Mouse (Mus musculus): ENCODE measurements at regions not wholly inside any gene's neighbourhood (a gene's known extent, or its start where the extent isn't known, plus 50 kb on each side); places are given as distances from the start of the nearest gene placed in this dataset.
A peak's percentile ranks its signal among the peaks of the same experiment; 100 is the strongest.

DNA sequence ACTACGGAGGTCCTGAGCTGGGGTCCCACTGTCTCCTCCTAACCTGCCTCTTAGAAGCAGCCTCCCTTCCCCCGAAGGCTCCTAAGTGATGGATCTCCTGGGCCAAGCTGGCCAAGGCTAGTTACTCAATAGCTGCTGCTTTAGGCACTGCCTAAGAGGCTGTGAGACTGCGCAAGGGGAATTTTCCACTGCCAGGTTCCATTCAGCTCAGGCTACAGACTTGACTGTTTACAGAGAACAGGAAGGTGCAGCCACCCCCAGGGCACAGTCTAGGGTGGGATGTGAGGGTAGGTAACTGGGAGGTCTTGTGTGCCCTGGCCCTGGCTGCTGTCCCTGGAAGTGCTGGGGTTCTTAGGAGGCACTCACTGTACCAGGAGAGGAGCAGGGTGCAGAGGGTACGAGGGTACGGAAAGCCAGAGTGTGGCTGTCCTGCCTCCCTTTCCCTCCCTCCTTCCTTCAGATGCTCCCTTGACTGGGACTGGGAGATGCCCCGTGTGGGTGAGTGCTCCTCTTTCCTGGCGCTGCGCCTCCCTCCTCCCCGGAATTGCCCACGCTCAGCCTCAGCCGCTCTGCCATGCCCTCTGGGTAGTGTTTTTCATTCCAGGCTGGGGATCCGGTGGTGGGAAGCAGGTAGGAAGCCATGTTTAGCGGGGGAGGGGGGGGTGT, 616.4 kb upstream of the Adam5 start:
- no peak for DNase-seq (ENCODE audit: low read depth, low spot score)
- CTCF ChIA-PET, result interaction anchor here (0.8 kb wide), 1 partner anchor 21 kb away, joined by 3 read pairs; no protein-coding TSS in a partner anchor
- ATAC-seq, result peak; percentile 20
- H3K27me3 ChIP-seq, result no peaks in the 10 kb centered on the region
- TF ChIP-seq CTCF (IDR thresholded peaks at IDR 0.05), result no peak
- POLR2A ChIA-PET, result interaction anchor here (0.6 kb wide), 2 partner anchors 9 to 128 kb away, joined by 3 to 4 read pairs; no protein-coding TSS in a partner anchor
- in situ Hi-C loops (cut with MboI; ENCODE audit: low pct_unique_long_range_greater_than_20kb), result no loop called here

- no peak for ATAC-seq
- POLR2A ChIA-PET, result no interaction called here
- no peaks in the 10 kb centered on the region for H3K27me3 ChIP-seq
- TF ChIP-seq CTCF (IDR thresholded peaks at IDR 0.05), result no peak
- no peak for DNase-seq (ENCODE audit: low read depth, low spot score)
- CTCF ChIA-PET, result no interaction called here
- in situ Hi-C loops (cut with MboI; ENCODE audit: low pct_unique_long_range_greater_than_20kb), result no loop called here
Measured at GRCm38 (mm10) chr8:25439971-25440370, 615.8 kb upstream of the Adam5 start.

- in situ Hi-C loops (cut with MboI; ENCODE audit: low pct_unique_long_range_greater_than_20kb), result no loop called here
- DNase-seq (ENCODE audit: low read depth, low spot score) (no peak), ATAC-seq (peak; percentile 15)
- POLR2A ChIA-PET, result no interaction called here
- H3K27me3 ChIP-seq, result no peaks in the 10 kb centered on the region
- CTCF ChIA-PET, result interaction anchor here (1.0 kb wide), 1 partner anchor 56 kb away, joined by 3 read pairs; no protein-coding TSS in a partner anchor
- no peak for TF ChIP-seq CTCF (IDR thresholded peaks at IDR 0.05)
Measured at GRCm38 (mm10) chr8:25438021-25438620, 614.0 kb upstream of the Adam5 start.

DNA sequence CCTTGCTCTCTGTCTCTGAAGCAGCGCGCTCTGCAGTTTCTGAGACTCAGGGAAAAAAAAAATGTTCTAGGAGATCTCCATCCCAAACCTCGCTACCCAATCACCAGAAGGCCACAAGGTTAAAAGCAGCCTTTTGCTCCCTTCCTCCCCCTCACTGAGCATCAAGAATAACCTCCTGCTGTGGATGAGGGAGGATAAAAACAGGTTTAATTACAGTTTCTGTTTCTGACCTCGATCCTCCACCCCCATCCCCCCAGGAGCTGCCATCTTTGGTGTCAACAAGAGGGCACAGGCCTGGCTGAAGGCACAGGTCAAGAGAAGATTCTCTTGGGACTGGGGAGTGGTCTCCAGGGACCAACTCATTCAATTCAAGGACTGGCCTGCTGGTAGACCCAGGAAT, 613.0 kb upstream of the Adam5 start:
- no peak for DNase-seq (ENCODE audit: low read depth, low spot score)
- no peaks in the 10 kb centered on the region for H3K27me3 ChIP-seq
- in situ Hi-C loops (cut with MboI; ENCODE audit: low pct_unique_long_range_greater_than_20kb), result no loop called here
- ChIA-PET POLR2A (no interaction called here), CTCF (no interaction called here)
- TF ChIP-seq CTCF (IDR thresholded peaks at IDR 0.05), result no peak
- ATAC-seq, result no peak

GRCm38 (mm10) chr8:25430552-25430951, 606.4 kb upstream of the Adam5 start:
- ATAC-seq (no peak), DNase-seq (ENCODE audit: low read depth, low spot score) (no peak)
- no peak for TF ChIP-seq CTCF (IDR thresholded peaks at IDR 0.05)
- ChIA-PET CTCF (no interaction called here), POLR2A (no interaction called here)
- no peaks in the 10 kb centered on the region for H3K27me3 ChIP-seq
- in situ Hi-C loops (cut with MboI; ENCODE audit: low pct_unique_long_range_greater_than_20kb), result no loop called here

GRCm38 (mm10) chr8:25429846-25430482, 605.8 kb upstream of the Adam5 start:
- ChIA-PET CTCF (no interaction called here), POLR2A (no interaction called here)
- TF ChIP-seq CTCF (IDR thresholded peaks at IDR 0.05), result no peak
- DNase-seq (ENCODE audit: low read depth, low spot score) (no peak), ATAC-seq (no peak)
- H3K27me3 ChIP-seq, result no peaks in the 10 kb centered on the region
- in situ Hi-C loops (cut with MboI; ENCODE audit: low pct_unique_long_range_greater_than_20kb), result no loop called here

DNA sequence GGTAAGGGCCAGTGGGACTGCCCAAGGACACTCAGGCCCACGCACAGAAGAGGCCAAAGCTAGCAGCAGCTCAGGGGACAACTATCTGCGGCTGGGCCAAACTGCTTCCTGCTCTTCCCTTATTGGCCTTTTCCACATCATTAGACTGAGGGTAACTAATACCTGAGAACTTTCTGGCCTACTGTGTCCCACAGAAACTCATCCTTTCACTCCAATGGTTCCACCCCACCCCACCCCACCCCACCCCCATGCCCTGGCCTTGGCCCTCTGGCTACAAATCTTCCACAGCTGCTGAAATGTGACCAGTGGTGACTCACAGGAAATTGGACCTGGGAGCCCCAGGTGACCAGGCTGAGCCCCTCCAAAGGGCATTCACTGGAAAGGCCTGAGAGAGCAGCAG, 604.6 kb upstream of the Adam5 start:
- ChIA-PET POLR2A (no interaction called here), CTCF (interaction anchor here (1.2 kb wide), 1 partner anchor 11 kb away, joined by 6 read pairs; no protein-coding TSS in a partner anchor)
- in situ Hi-C loops (cut with MboI; ENCODE audit: low pct_unique_long_range_greater_than_20kb), result no loop called here
- DNase-seq (ENCODE audit: low read depth, low spot score), result no peak
- no peak for TF ChIP-seq CTCF (IDR thresholded peaks at IDR 0.05)
- no peaks in the 10 kb centered on the region for H3K27me3 ChIP-seq
- ATAC-seq, result no peak

DNA sequence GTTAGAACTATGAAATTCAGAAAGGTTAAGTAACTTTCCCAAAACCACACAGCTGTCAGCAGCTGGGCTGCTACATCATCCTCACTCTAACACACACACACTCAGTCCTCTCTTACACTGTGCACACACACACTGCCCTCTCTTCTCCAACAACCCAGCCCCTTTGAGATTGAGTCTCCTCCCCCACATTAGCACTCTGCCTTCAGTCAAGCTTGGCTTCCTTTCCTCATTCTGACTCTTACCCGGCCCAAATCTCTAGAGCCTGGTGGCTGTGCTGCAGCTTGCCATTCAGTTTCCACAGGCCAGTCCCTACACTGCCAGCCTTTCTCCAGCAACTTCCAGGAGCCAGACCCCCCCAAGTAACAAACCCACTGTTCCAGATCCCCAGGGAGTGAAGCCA, 602.0 kb upstream of the Adam5 start:
- ATAC-seq, result no peak
- CTCF ChIA-PET, result interaction anchor here (1.4 kb wide), 1 partner anchor 9 kb away, joined by 4 read pairs; no protein-coding TSS in a partner anchor

GRCm38 (mm10) chr8:25421478-25421877, 597.3 kb upstream of the Adam5 start:
- no peak for ATAC-seq
- CTCF ChIA-PET, result no interaction called here
- POLR2A ChIA-PET, result no interaction called here
- TF ChIP-seq CTCF (IDR thresholded peaks at IDR 0.05), result no peak
- DNase-seq (ENCODE audit: low read depth, low spot score), result no peak
- H3K27me3 ChIP-seq, result no peaks in the 10 kb centered on the region
- in situ Hi-C loops (cut with MboI; ENCODE audit: low pct_unique_long_range_greater_than_20kb), result no loop called here

More for the DNA sequence above, 602.0 kb upstream of the Adam5 start:
- POLR2A ChIA-PET, result interaction anchor here (0.6 kb wide), 1 partner anchor 78 kb away, joined by 3 read pairs; no protein-coding TSS in a partner anchor
- no peaks in the 10 kb centered on the region for H3K27me3 ChIP-seq
- in situ Hi-C loops (cut with MboI; ENCODE audit: low pct_unique_long_range_greater_than_20kb), result no loop called here
- no peak for TF ChIP-seq CTCF (IDR thresholded peaks at IDR 0.05)
- DNase-seq (ENCODE audit: low read depth, low spot score), result no peak

DNA sequence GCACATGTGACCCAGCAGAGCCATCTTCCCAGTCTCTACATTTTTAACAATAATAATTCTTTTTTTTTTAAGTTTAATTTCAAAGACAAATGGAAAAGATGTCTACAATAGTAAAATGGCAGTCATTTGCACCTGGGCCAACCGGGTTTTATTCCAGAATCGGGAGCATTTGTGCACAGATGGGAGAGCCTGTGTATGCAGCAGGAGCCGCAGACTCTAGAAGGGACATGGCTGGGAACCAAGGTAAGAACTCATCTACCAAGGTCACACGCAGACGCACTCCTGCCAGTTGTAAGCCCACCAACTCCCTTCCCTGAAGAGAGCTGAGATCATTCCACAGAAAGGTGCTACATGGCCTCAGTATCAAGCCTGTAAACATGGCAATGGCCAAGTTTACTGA, 586.4 kb upstream of the Adam5 start:
- no peaks in the 10 kb centered on the region for H3K27me3 ChIP-seq
- in situ Hi-C loops (cut with MboI; ENCODE audit: low pct_unique_long_range_greater_than_20kb), result no loop called here
- DNase-seq (ENCODE audit: low read depth, low spot score) (no peak), ATAC-seq (no peak)
- ChIA-PET POLR2A (no interaction called here), CTCF (no interaction called here)
- no peak for TF ChIP-seq CTCF (IDR thresholded peaks at IDR 0.05)

- ATAC-seq (no peak), DNase-seq (ENCODE audit: low read depth, low spot score) (no peak)
- TF ChIP-seq CTCF (IDR thresholded peaks at IDR 0.05), result no peak
- ChIA-PET POLR2A (no interaction called here), CTCF (no interaction called here)
- in situ Hi-C loops (cut with MboI; ENCODE audit: low pct_unique_long_range_greater_than_20kb), result no loop called here
- H3K27me3 ChIP-seq, result no peaks in the 10 kb centered on the region
Measured at GRCm38 (mm10) chr8:25407862-25408261, 583.7 kb upstream of the Adam5 start.
